Mouse (Mus musculus): ENCODE measurements around the gene Gpatch2.

DNA sequence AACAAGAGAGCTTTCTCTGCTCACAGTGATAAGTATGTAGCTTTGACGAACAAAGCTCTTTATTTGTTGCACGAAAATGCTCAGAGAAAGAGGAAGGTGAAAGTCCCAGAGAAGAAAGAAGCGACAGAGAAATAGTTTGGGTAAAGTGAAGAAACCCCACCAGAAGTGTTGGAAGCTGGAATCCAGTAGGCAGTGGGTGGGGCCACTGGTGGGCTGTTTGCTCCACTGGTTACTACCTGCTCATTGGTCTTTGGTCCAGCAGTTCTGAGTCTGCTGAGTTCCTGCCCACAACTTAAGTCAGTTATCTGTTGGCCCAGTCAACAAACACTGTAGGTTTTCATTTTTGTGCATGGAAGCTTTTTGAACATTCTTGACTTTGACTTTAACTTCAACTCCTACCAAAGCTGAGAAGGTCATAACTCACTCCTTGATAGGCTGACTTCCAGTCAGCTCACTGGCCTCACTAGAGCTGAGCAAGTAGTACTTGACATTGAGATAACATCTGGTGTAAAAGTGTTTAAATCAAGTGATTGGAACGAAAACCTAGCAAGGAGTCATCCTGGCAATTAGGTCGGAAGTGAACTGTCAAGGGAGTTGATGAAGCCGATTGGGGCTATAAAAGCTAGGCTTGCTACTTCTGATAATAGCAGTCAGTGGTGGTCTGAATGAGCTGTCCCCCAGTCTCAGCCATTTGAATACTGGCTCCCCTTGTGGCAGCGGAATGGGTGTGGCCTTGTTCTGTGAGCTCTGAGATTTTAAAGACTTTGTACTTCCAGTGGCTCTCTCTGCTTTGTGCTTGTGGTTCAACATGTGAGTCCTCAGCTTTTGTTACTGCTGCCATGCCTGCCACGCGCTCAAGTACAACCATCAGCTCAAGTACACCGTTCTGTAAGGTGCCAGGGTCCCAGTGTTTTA lies 76.4 kb downstream of the Gpatch2 start:
- TF ChIP-seq GATA1 (IDR thresholded peaks at IDR 0.05; ENCODE audit: low read length) (no peak), TAL1 (IDR thresholded peaks at IDR 0.05; ENCODE audit: low read length) (no peak)

Measured in erythroblast, embryonic 14.5 days (primary cell).